Mouse (Mus musculus) CH12.LX (cell line): ENCODE measurements around the gene Fhdc1. TPM values are rescaled to one million over a fixed set of nuclear protein-coding genes. Genes with fewer than 3 reads are reported as not detected.

Experiments used
- DNase-seq: peaks from one replicate; pipeline ENCODE4 v3.0.0-alpha.2; 2013; ENCODE audit errors: extremely low read depth
- H3K27ac ChIP-seq: 2 replicates; pipeline ENCODE4 v1.5.1; 2012; ENCODE audit warnings: low read depth, mild to moderate bottlenecking, control low read depth, moderate library complexity; ENCODE audit not compliant: insufficient read depth
- H3K27me3 ChIP-seq: replicated peaks from 2 replicates; pipeline ENCODE3; 2012; ENCODE audit warnings: inconsistent platforms
- H3K36me3 ChIP-seq, 2 experiments: replicated peaks in 1 of 2; 2 replicates each; pipeline versions ENCODE3 to v1.6.1; 2012; ENCODE audit warnings: inconsistent platforms in 1 of 2, low read length in 1 of 2, mild to moderate bottlenecking in 1 of 2, mixed read lengths in 1 of 2, moderate library complexity in 1 of 2; ENCODE audit not compliant: control insufficient read depth in 1 of 2, insufficient read depth in 1 of 2
- H3K4me1 ChIP-seq, 2 experiments: 2 replicates each; pipeline ENCODE4 v1.6.1; 2012; ENCODE audit warnings: inconsistent platforms in 1 of 2, moderate library complexity in 1 of 2; ENCODE audit not compliant: insufficient read depth in 2 of 2, control insufficient read depth in 1 of 2
- H3K4me2 ChIP-seq: 2 replicates; pipeline ENCODE4 v1.6.1; 2012; ENCODE audit warnings: low read depth, mild to moderate bottlenecking, control low read depth; ENCODE audit not compliant: poor library complexity, insufficient read depth, severe bottlenecking
- H3K4me3 ChIP-seq, 3 experiments: fragments of 150-350 bp in 1 of 3; sonication (generic) in 1 of 3; replicated peaks in 1 of 3; 2 replicates each; pipeline versions ENCODE3 to v1.5.1; 2011 to 2012; ENCODE audit warnings: low read depth in 2 of 3, low read length in 2 of 3, mild to moderate bottlenecking in 2 of 3, moderate library complexity in 2 of 3, control low read depth in 1 of 3, improper control_type of control experiment in 1 of 3, inconsistent platforms in 1 of 3, mixed read lengths in 1 of 3; ENCODE audit not compliant: poor library complexity in 1 of 3
- H3K79me2 ChIP-seq: replicated peaks from 2 replicates; pipeline ENCODE4 v1.6.1; 2012; ENCODE audit warnings: mild to moderate bottlenecking, moderate library complexity; ENCODE audit not compliant: control insufficient read depth, poor library complexity, insufficient read depth, severe bottlenecking; ENCODE audit errors: extremely low read depth
- H3K9ac ChIP-seq: 2 replicates; pipeline ENCODE4 v1.6.1; 2012; ENCODE audit warnings: low read depth, mild to moderate bottlenecking, control low read depth, moderate library complexity; ENCODE audit not compliant: insufficient read depth
- H3K9me3 ChIP-seq: replicated peaks from 2 replicates; pipeline ENCODE3; 2012; ENCODE audit warnings: low read length, inconsistent platforms, mixed read lengths
- BHLHE40 ChIP-seq: IDR thresholded peaks from 2 replicates; pipeline ENCODE4 v1.6.1; 2011; ENCODE audit warnings: mild to moderate bottlenecking, low read depth, low read length, improper control_type of control experiment
- CHD2 ChIP-seq: IDR thresholded peaks from 2 replicates; pipeline ENCODE4 v1.6.1; 2011; ENCODE audit warnings: low read length, improper control_type of control experiment
- E2F4 ChIP-seq: IDR thresholded peaks from 2 replicates; pipeline ENCODE4 v1.6.1; 2011; ENCODE audit warnings: low read depth, low read length, improper control_type of control experiment; ENCODE audit not compliant: insufficient replicate concordance
- EP300 ChIP-seq: IDR thresholded peaks from 2 replicates; pipeline ENCODE4 v1.6.1; 2011; ENCODE audit warnings: low read length, improper control_type of control experiment
- ETS1 ChIP-seq: conservative IDR thresholded peaks from 2 replicates; pipeline ENCODE4 v1.6.1; 2012; ENCODE audit warnings: low read depth, mild to moderate bottlenecking, inconsistent platforms, low read length, improper control_type of control experiment, moderate library complexity
- GABPA ChIP-seq: IDR thresholded peaks from 2 replicates; pipeline ENCODE4 v1.6.1; 2012; ENCODE audit warnings: low read depth, low read length, improper control_type of control experiment, inconsistent platforms; ENCODE audit not compliant: insufficient replicate concordance
- HCFC1 ChIP-seq: IDR thresholded peaks from 2 replicates; pipeline ENCODE4 v1.6.1; 2012; ENCODE audit warnings: low read depth, mild to moderate bottlenecking, inconsistent platforms, low read length, improper control_type of control experiment
- JUN ChIP-seq: IDR thresholded peaks from 2 replicates; pipeline ENCODE4 v1.6.1; 2011; ENCODE audit warnings: low read depth, mild to moderate bottlenecking, low read length, improper control_type of control experiment, moderate library complexity; ENCODE audit not compliant: insufficient read depth
- MAFK ChIP-seq: IDR thresholded peaks from 2 replicates; pipeline ENCODE4 v1.6.1; 2011; ENCODE audit warnings: low read length, improper control_type of control experiment; ENCODE audit not compliant: insufficient replicate concordance
- MAX ChIP-seq: IDR thresholded peaks from 2 replicates; pipeline ENCODE4 v1.6.1; 2011; ENCODE audit warnings: low read length, improper control_type of control experiment
- MXI1 ChIP-seq: IDR thresholded peaks from 2 replicates; pipeline ENCODE4 v1.6.1; 2011; ENCODE audit warnings: mild to moderate bottlenecking, low read depth, low read length, improper control_type of control experiment
- MYC ChIP-seq: IDR thresholded peaks from 2 replicates; pipeline ENCODE4 v1.6.1; 2011; ENCODE audit warnings: low read depth, mild to moderate bottlenecking, improper control_type of control experiment, low read length
- NELFE ChIP-seq: IDR thresholded peaks from 2 replicates; pipeline ENCODE4 v1.6.1; 2011; ENCODE audit warnings: low read depth, low read length, improper control_type of control experiment
- NRF1 ChIP-seq: IDR thresholded peaks from 2 replicates; pipeline ENCODE4 v1.6.1; 2014; ENCODE audit warnings: low read depth, mild to moderate bottlenecking, inconsistent platforms, low read length, improper control_type of control experiment, moderate library complexity
- PAX5 ChIP-seq: IDR thresholded peaks from 2 replicates; pipeline ENCODE4 v1.6.1; 2012; ENCODE audit warnings: low read length, inconsistent platforms, mixed read lengths
- POLR2A ChIP-seq: IDR thresholded peaks from 2 replicates; pipeline ENCODE4 v1.6.1; 2011; ENCODE audit warnings: low read depth, mild to moderate bottlenecking, improper control_type of control experiment, low read length
- RAD21 ChIP-seq: IDR thresholded peaks from 2 replicates; pipeline ENCODE4 v1.6.1; 2011; ENCODE audit warnings: low read depth, mild to moderate bottlenecking, low read length, improper control_type of control experiment, moderate library complexity
- SIN3A ChIP-seq: IDR thresholded peaks from 2 replicates; pipeline ENCODE4 v1.6.1; 2012; ENCODE audit warnings: low read length, improper control_type of control experiment, inconsistent platforms
- TBP ChIP-seq: conservative IDR thresholded peaks from 2 replicates; pipeline ENCODE4 v1.6.1; 2011; ENCODE audit warnings: low read depth, low read length, improper control_type of control experiment
- USF1 ChIP-seq: IDR thresholded peaks from 2 replicates; pipeline ENCODE4 v1.6.1; 2014; ENCODE audit warnings: low read depth, mild to moderate bottlenecking, inconsistent platforms, low read length, improper control_type of control experiment
- ZC3H11A ChIP-seq: IDR thresholded peaks from 2 replicates; pipeline ENCODE4 v1.6.1; 2012; ENCODE audit warnings: low read depth, mild to moderate bottlenecking, inconsistent platforms, low read length, improper control_type of control experiment
- dilution Hi-C: fragments of 300-500 bp; cut with MboI; formaldehyde crosslinking; loops from 2 replicates; pipeline ENCODE4 v1.14.3; 2020; ENCODE audit warnings: low sequenced_read_pairs; ENCODE audit not compliant: extremely low pct_unique_long_range_greater_than_20kb, extremely low pct_ligation_motif_present
- in situ Hi-C: fragments of 300-500 bp; cut with MboI; formaldehyde crosslinking; loops from 3 replicates; pipeline ENCODE4 v1.14.3; 2019; ENCODE audit warnings: low sequenced_read_pairs, low pct_ligation_motif_present, low pct_unique_long_range_greater_than_20kb, mixed read lengths
- polyA plus RNA-seq: library from polyadenylated mRNA; unstranded; fragments of >175 nt; gene quantifications from 2 replicates; pipeline ENCODE4 v1.2.1, GENCODE M21; 2012; ENCODE audit warnings: low read depth; ENCODE audit not compliant: insufficient read length
- total RNA-seq, 2 experiments: library from RNA; depleted of rRNA; stranded (reverse); fragments of 300-350 nt in 1 of 2; fragments of >200 nt in 1 of 2; gene quantifications; 2 replicates each; pipeline ENCODE4 v1.2.3; 2012 to 2014

The Fhdc1 gene
- total and polyA plus RNA-seq, 3 experiments: 0.08 TPM; not detected in 2

GRCm38 (mm10) chr3:84497718-84498117 lies 17.5 kb upstream of the Fhdc1 start:
- Histone ChIP-seq H3K4me3 (no peak overlapping the region), H3K9me3 (no peaks in the 10 kb centered on the region), H3K27me3 (no peaks in the 10 kb centered on the region), H3K36me3 (peaks cover 7 to 48% of the 10 kb centered on the region in 2 experiments), H3K9ac (no peak overlapping the region), H3K79me2 (no peaks in the 10 kb centered on the region), H3K4me2 (no peak overlapping the region), H3K4me1 (no peaks in the 10 kb centered on the region), H3K27ac (no peak overlapping the region; the same call in 1 of the 2 replicates)
- dilution Hi-C loops (no loop called here), in situ Hi-C loops (no loop called here)
- DNase-seq: no peak
- TF ChIP-seq MAFK: no peak
- TF ChIP-seq TBP: no peak
- TF ChIP-seq USF1: no peak
- no peak for TF ChIP-seq CHD2
- TF ChIP-seq POLR2A: no peak
- no peak for TF ChIP-seq ZC3H11A
- TF ChIP-seq NRF1: no peak
- no peak for TF ChIP-seq MAX
- TF ChIP-seq MYC: no peak
- TF ChIP-seq NELFE: no peak
- TF ChIP-seq SIN3A: no peak
- TF ChIP-seq ETS1: no peak
- TF ChIP-seq BHLHE40: no peak
- no peak for TF ChIP-seq JUN
- TF ChIP-seq RAD21: no peak
- TF ChIP-seq E2F4: no peak
- TF ChIP-seq HCFC1: no peak

DNA sequence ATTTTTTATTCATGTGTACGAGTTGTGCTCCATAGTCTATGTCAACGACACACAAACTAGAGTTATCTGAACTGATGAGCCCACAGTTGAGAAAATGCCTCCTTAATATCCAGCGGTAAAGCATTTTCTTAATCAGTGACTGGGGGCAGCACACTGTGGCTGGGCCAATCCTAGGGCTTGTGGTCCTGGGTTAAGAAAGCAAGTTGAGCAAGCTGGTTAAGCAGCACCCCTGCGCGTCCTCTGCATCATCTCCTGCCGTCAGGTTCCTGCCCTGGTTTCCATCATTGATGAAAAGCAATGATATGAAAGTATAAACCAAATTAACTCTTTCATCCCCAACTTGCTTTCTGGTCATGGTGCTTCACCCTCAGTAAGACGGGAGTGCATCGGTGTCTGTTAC lies 12.4 kb upstream of the Fhdc1 start:
- no peak for DNase-seq
- dilution Hi-C loops: no loop called here
- Histone ChIP-seq H3K9me3 (no peaks in the 10 kb centered on the region), H3K4me1 (no peaks in the 10 kb centered on the region), H3K79me2 (no peaks in the 10 kb centered on the region), H3K4me3 (no peak overlapping the region), H3K4me2 (no peak overlapping the region), H3K27me3 (no peaks in the 10 kb centered on the region), H3K27ac (no peak overlapping the region), H3K36me3 (peaks cover 2 to 41% of the 10 kb centered on the region in 2 experiments), H3K9ac (no peak overlapping the region)
- in situ Hi-C loops: no loop called here
- TF ChIP-seq PAX5 (no peak), EP300 (no peak), GABPA (no peak), MXI1 (no peak), MYC (no peak)
